In genomic region chr16:14827008-14827407, GRCm38 (mm10) we compare ENCODE assay signal across 27 mouse cellular contexts.
DNase-seq lines count a peak whose midpoint lies in the region; ATAC-seq lines count a peak whose summit lies in the region.
"Had no signal": no experiment of that assay in that cellular context is flagged by ENCODE, and none has a peak within 500 bp of the region (broad histone marks: within the 10 kb centered on the region; RNA-seq: fewer than 3 reads in every experiment).

No protein-coding gene starts in this region.

- no peak overlapping the region for H3K9ac ChIP-seq in heart, embryonic 11.5 days (ENCODE audit: low read depth, low read length)
- H3K9ac ChIP-seq: embryonic facial prominence, embryonic 13.5 days; forebrain, embryonic 13.5 days; heart, embryonic 15.5 days; limb, embryonic 12.5 days; lung, embryonic 14.5 days; midbrain, embryonic 13.5 days had no signal

- no peak overlapping the region for H3K4me3 ChIP-seq in heart, embryonic 11.5 days (ENCODE audit: low read depth, low read length)
- H3K4me3 ChIP-seq: embryonic facial prominence, embryonic 13.5 days; erythroblast, embryonic 14.5 days; forebrain, embryonic 13.5 days; gastrocnemius, adult 2 months; heart, embryonic 15.5 days; limb, embryonic 12.5 days; megakaryocyte, embryonic 14.5 days; midbrain, embryonic 13.5 days had no signal

- 64% methylated on average over 3 of the region's 3 CpGs for WGBS in heart, embryonic 11.5 days (ENCODE audit: insufficient replicate concordance)

- no peak overlapping the region for H3K27ac ChIP-seq in heart, embryonic 11.5 days (ENCODE audit: low read depth, low read length)
- H3K27ac ChIP-seq: embryonic facial prominence, embryonic 13.5 days; forebrain, embryonic 13.5 days; gastrocnemius, adult 2 months; heart, embryonic 15.5 days; limb, embryonic 12.5 days; midbrain, embryonic 13.5 days had no signal

- DNase-seq in heart, adult 8-10 months (ENCODE audit: low spot score) = peak; percentile 13
- DNase-seq in 3134 (ENCODE audit: extremely low read depth, insufficient read length, low spot score) (peak; percentile 40), MN1 (ENCODE audit: low spot score) (peak; percentile 8)
- peak; percentile 4 for DNase-seq in lung, postnatal 14 days
- DNase-seq in thymus, postnatal 25 days = no peak
- DNase-seq in right cerebral cortex, adult 2 months (ENCODE audit: low spot score in 2 of 2) = no peak
- DNase-seq: adrenal gland, postnatal 10 days; cerebellum, adult 2 months; cerebellum, postnatal 25 days; embryo, embryonic 11 days; gastrocnemius, adult 2 months; kidney, postnatal 36 days; lung, embryonic 14.5 days; right cerebral cortex, postnatal 14 days; spleen, adult 18-20 months; thymus, postnatal 14 days had no signal

- no peaks in the 10 kb centered on the region for H3K36me3 ChIP-seq in heart, embryonic 11.5 days (ENCODE audit: control insufficient read depth, insufficient read depth, low read length)
- H3K36me3 ChIP-seq: embryonic facial prominence, embryonic 13.5 days; heart, embryonic 15.5 days; limb, embryonic 12.5 days; midbrain, embryonic 13.5 days had no signal

- H3K9me3 ChIP-seq in heart, embryonic 11.5 days (replicated peaks; ENCODE audit: control insufficient read depth, low read length) = no peaks in the 10 kb centered on the region
- H3K9me3 ChIP-seq: embryonic facial prominence, embryonic 13.5 days; forebrain, embryonic 13.5 days; heart, embryonic 15.5 days; limb, embryonic 12.5 days; midbrain, embryonic 13.5 days had no signal

- ATAC-seq in heart, embryonic 11.5 days (replicated peaks; ENCODE audit: insufficient number of reproducible peaks, low FRiP score, low TSS enrichment) = no peak
- no peak for ATAC-seq in megakaryocyte progenitor cell, adult 5-6 weeks (replicated peaks; ENCODE audit: poor library complexity)
- ATAC-seq: forebrain, embryonic 13.5 days; intestine, postnatal 0 days; midbrain, embryonic 13.5 days had no signal

- H3K27me3 ChIP-seq in heart, embryonic 11.5 days (ENCODE audit: control insufficient read depth, insufficient read depth, low read length) = no peaks in the 10 kb centered on the region
- H3K27me3 ChIP-seq: embryonic facial prominence, embryonic 13.5 days; forebrain, embryonic 13.5 days; heart, embryonic 15.5 days; limb, embryonic 12.5 days; megakaryocyte, embryonic 14.5 days; midbrain, embryonic 13.5 days had no signal

- no peaks in the 10 kb centered on the region for H3K4me1 ChIP-seq in heart, embryonic 11.5 days (ENCODE audit: control insufficient read depth, insufficient read depth, low read length)
- H3K4me1 ChIP-seq: embryonic facial prominence, embryonic 13.5 days; forebrain, embryonic 13.5 days; heart, embryonic 15.5 days; limb, embryonic 12.5 days; megakaryocyte, embryonic 14.5 days; midbrain, embryonic 13.5 days had no signal

- H3K4me2 ChIP-seq in heart, embryonic 11.5 days = no peak overlapping the region
- H3K4me2 ChIP-seq: embryonic facial prominence, embryonic 13.5 days; forebrain, embryonic 13.5 days; heart, embryonic 15.5 days; limb, embryonic 12.5 days; liver, embryonic 11.5 days; lung, embryonic 14.5 days; midbrain, embryonic 13.5 days had no signal

Comparison
In these comparisons a context has a peak if more than half of its experiments do, and no peak if none do; other contexts are left out.
1. DNase-seq: peak in heart, adult 8-10 months (single experiment), 3134 (single experiment), MN1 (single experiment) and lung, postnatal 14 days (single experiment); none in thymus, postnatal 25 days (single experiment) and right cerebral cortex, adult 2 months (0 of 2).